Mouse (Mus musculus) spleen, postnatal 10 days (tissue): Measurements from ENCODE around the gene Zfp462.
"Not testable (repeated sequence)": the region's sequence is repeated elsewhere in the genome, so short reads cannot be mapped to it uniquely, and the experiment has no call there.

Source experiments
- DNase-seq, 2 experiments: peaks; one replicate each; pipeline ENCODE4 v3.0.0; 2021 to 2022; ENCODE audit warnings: low spot score in 2 of 2

The Zfp462 gene

DNA sequence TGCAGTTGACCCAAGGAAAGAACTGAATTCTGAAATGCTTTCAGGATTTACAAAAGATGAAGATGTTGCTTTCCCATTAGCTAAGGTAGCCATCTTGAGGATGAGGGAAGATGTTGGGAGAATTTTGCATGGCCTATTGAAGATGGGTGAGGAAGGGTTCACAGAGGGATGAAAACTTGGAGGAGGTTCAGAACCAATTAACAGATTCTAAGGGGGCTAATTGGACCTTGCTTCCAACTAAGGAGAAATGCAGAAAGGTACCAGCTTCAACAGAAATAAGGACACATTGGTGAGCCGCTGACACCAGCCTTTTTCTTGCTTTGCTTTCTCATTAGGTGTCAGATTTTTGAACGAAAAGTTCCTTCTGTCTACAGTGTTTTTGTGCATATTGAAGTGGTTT, 6.0 kb downstream of the Zfp462 start:
- no peak for DNase-seq

DNA sequence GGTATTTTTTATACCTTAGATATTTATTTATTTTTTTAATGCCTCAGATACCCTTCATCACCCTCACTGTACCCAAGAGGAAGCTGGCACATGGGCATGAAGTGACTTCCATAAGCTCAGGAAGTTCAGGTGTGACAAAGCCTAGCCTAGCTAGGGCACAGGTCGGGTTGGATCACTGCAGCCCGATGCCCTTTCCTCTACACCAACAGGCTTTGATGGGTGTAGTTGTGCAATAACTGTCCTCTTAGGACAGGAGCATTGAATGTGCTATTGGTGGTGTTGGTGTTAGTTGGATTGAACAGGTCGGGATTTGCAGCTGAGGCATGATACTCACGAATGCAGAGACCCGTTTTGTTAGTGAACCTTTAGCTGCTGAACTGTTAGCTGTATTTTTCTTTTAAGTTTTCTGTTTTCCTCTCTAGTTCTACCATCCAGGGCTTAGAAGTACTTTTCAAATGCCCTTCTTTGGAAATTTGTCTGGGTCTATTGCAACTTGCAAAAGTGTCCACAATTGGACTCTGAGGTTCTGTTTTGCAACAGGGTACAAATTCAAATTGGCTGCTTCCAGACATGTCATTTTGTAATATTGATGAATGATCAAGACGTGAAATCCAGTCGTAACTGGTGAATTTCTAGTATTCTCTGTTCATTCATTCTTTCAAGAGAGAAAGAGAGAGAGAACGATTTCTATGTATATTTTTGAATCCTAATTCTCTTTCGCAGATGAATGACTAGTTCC, 9.0 kb downstream of the Zfp462 start:
- DNase-seq = no peak

DNA sequence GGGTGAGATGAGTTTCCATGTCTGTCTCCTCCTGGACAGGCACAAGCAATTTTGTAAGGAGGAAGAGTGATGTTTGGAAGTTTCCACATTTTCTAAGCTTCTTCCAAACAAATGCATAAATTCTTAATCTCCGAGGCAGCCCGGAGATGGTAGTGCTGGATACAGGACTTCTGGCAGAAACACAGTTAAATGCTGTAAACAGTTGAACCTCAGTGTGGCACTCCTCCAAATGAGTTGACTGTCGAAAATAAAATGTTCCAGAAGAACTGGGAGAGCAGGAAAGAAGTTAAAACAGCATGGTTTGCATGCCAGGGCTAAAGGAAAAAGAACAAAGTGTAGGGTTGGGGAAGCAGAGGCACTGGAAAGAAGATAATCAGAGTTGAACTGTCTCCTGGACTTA, 9.6 kb downstream of the Zfp462 start:
- no peak for DNase-seq

DNA sequence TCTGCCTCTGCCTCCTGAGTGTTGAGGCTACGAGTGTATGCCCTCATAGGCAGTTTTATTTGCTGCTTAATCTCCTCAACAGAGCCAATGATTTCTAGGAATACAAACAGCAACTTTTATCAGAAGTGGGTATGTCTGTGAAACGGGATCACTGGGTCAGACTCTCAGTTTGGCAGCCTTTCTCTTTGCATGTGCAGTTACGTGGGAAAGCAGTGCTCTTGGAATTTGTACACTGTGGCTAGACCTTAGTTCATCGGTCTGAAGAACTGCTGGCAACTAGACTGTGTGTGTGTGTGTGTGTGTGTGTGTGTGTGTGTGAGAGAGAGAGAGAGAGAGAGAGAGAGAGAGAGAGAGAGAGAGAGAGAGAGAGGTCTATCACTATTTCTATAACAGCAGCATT, 15.9 kb downstream of the Zfp462 start:
- no peak for DNase-seq

DNA sequence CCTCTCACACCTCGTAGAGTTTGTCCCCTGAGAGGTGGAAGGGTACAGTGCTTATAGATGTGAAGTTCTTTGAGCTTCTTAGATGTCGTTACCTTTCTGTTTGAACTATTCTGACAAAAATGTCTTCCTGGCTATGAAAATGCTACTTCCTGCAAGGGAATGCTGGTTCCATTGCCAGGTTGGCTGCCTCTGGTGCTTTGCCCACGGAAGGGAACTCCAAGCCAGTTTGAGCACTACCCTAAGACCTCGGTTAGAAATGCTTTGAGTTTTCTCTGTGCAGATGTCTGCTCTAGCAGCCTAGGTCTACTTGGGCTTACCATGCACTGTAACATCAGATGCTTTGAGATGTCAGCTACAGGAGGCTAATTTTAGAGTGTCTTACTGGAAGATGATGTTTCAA, 17.3 kb downstream of the Zfp462 start:
- no peak for DNase-seq

DNA sequence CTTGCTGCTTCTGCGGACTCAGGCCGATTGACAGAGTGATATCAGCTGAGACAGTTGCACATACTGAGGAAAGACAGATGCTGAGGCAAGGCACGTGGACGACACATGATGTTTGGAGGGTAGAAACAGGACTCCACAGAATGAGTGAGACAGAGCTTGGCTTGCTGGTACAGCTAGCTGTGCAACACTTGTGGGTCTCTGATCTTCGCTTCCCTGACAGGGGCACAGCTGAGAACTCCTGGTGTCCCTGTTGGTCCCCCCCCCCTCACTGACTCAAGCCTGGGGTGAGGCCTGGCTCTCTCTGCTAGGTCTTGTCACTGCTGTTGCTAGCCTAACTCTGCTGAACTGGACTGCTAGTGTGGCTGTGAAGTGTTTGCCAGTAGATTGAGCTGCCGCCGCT, 18.7 kb downstream of the Zfp462 start:
- DNase-seq = no peak

DNA sequence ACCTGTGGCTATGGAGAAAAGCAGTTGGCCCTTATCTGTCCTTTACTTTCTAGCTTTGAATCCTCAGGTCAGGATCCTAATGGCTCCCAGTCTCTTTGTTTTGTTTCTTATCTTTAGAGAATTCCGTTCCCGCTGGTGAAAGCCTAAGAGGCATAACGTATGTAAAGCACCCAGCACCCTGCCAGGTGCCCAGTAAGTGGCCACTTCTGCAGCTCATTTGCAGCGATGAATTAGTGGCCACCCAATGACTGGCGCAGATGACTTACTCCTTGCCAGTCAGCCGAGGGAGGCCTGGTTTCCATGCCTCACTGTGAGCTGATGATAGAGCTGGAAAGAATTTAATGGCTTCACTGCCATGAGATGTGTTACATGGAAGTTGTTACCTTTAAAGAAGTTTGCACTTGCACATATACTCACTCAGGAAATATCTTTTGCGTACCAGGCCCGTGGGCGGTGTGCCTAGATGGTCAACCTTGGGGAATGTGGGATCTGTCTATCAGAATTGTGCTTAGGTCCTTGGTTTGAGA, 20.4 kb downstream of the Zfp462 start:
- DNase-seq = no peak

DNA sequence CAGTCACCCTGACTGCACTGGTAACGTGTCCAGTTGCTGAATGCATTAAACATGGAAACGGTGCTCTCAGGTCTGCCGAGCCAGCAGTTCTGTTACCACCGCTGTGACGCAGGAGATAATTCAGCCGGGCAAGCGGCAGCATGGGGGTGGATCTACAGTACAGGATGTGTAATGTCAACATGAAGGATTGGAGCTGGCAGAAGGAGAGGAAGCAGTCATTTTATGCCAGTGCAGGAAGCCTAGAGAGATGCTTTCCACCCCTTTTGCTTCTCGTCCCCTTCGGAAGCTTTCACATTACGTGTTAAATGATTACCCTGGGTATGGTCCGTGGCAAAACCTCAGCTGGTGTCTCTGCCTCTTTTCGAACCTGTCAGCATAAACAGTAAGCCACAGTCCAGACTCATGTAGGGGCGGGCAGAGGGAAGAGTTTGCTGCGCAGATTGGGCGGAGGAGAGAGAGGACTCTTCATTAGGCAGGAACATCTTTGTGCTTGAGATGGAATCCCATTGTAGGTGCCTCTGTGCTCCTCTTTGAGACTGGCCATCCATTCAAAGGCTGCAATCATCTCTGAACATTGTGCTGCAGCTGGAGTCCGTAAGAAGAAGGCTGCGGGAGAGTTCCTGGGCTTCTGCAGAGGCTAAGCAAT, 21.4 kb downstream of the Zfp462 start:
- DNase-seq = no peak

DNA sequence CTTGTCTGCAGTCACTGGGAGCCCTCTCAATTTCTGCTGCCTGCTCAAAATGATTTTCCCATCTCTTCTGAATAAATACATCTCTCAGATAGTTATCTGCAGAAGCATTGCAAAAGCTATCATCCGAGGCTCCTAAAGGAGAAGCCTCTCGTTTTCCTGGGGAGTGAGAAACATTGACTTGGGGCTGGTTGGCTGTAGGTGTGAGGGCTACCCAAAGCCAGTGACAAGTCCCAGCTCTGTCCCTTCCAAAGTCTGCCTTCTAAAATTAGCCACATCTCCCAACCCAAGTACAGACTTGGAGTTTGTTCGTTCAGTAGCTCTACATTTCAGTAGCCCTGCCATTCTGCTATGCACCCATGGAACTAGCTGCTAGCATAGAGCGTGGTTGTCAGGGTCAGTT, 22.3 kb downstream of the Zfp462 start:
- DNase-seq = no peak

DNA sequence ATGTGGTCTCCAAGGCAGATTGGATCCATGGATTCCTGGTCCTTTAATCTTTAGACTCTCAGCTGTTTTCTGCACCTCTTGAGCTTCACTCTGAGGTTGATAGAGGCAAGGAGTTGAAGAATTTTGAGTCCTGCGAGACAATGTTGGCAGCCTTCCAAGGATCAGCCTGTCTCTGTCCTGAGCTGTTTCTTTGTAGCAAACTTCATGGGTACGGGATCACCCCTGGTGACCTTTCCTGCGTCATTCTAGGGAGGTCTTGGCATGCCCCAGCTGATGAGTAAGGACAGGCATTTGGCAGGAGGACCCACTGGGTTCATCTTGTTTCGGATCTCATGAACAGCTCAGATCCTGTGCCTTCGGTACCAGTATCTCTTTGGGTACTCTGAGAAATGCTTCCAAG, 22.9 kb downstream of the Zfp462 start:
- DNase-seq = no peak

DNA sequence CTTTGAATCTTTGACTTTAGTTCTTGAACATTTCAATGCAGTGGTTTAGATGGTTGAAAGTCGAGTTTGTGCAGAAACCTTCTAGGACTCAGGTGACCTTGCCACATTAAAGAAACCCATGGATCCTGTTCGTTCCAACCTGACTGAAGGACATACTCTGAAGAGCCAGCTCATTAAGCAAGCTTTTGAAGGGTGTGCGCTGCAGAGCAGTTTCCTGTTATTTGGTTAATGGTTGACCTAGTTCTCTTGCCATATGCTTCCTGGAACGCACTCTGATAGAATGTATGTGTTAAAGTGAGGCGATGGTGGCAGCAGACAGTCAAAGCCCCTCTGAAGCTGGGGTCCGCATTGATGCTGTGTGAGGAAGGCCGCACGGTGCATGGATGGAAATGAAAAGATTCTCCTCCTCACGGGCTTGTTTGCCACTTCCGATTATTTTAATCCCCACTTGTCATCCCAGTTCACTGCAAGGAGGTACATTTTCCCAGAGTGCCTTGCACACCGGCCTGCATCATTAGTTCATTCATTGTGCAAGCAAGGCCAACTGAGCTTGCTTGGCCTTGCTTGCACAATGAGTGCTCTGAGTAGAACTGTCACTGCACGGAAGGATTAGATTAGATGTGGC, 24.9 kb downstream of the Zfp462 start:
- DNase-seq = no peak

DNA sequence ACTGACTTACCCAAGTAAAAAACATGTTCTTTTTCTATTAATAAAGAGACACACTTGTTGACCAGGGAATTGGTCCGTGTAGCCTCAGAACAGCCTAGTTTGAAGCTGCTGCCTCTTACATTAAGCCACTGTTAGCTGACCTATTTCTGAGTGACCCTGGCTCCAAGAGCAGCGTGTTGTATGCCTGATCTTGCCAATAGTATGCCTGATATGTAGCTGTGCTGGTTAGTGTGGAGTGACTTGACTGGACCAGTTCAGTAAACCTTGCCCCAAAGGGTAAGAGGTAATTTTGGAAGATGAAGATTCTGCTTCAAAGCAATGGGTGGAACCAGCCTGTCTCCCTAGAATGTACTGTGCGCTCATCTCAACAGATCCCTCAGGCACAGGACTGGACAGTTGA, 26.5 kb downstream of the Zfp462 start:
- no peak for DNase-seq

DNA sequence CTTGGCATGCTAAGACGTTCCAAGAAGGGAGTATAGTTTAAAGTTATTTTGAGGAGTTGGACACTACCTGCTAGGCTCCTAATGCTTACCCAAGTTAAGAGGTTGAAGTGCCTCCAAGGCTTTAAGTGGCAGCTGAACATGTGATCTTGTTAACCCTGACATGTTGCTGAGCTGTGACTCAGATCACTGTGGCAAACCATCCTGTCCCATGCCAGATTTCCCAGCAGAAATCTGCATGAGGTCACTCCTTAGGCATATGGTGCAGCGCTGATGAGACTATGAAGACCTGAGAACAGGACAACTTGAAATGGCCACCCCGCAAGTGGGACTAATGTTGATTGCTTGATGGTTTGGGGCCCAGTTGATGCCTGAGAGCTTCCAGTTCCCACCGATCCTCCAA, 27.2 kb downstream of the Zfp462 start:
- no peak for DNase-seq

DNA sequence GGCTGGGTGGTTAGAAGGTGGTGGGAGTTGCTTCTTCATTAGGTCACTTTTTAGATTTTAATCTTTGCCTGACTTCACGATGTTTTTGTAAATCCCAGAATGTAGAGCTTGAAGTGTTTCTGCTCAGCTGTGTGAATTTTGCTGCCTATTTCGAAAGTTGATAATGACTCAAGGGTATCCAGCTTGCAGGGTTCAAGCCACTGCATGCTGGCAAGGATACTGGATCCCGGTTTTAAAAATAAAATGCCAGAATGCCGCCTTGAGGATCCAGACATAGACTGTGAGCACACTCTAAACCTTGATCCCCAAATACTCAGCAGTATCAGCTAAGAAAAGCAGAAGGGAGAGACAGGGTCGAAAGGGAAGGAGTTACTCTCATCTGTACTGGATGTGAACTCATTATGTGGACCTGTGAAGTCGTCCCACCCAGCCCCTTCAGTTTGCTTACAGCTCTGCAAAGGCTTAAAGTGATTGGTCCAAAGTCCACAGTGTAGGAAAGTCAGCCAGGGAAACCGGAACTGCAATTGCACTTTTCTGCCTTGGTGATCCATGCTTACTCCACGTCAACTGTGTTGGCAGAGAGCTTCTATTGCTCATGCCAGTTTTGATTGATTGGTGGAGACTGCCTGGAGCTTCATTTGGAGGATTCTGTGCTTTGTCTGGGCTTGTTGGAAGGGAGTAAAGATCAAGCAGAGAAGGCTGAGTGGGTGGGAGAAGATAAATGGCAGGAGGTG, 28.1 kb downstream of the Zfp462 start:
- no peak for DNase-seq

DNA sequence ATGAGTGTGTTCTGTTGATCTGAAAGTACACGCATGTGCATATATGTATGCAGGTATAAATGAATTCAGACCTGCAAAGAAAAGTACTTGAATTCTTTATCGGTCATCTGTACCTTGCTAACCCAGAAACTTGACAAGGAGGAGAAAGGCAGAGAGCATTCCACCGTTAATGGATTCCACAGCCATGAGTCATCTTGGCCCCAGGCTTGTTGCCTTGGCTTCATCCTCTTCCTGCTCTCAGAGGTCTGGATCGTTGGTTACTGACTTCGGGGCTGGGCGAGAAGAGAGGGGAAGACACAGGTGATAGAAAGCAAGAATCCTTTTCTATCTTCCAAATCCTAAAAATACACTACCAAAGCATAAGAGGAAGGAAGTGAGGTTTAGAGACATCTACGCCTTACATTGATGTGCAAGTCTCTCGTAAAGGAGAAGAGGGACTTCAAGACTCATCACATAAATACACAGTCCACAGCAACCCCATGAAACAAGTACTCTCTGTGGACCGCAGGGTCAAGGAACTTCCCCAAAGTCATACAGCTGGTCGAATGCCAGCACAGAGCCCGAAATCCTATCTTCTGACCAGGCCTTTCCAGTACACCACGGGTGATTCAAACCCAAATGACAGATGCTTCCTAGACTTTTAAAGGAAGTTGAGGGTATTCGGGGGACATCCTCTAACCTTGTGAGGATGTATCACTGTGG, 35.1 kb downstream of the Zfp462 start:
- DNase-seq = no peak

DNA sequence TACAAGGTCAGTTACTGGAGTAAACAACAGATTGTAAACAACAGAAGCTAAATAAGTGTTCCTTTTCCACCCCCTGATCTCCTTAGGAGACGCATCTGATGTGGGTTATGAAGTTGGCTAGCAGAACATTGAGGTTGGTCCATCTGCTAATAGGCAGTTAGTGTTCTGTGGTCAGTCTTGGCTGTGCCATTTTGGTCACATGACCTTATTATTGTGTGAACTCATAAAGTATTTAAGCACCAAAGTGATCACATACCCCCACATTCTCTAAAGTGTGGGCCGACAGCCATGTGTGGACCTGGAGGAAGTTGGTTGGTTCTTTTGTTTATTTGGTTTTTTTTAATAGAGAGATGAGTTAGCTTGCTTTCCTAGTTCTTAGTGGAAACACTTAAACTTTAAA, 39.7 kb downstream of the Zfp462 start:
- DNase-seq = no peak

DNA sequence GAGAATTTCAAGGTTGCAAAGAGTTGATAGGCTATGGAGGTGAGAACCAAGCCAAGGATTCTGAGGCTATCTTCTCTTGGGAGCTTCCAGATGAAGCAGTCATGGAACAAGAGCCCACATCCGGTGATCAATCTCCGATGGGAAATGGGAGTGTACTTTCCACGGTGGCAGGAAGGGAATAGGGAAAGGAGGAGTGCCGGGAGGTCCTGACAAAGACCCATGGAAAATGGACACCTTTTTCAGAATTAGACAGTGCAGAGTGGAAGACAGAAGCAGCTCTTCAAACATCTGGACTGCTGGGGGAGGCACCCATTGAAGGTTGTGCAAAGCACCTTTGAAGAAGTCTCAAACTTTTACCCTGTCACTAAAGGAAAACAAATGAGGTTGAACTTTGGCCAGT, 41.8 kb downstream of the Zfp462 start:
- DNase-seq = no peak

DNA sequence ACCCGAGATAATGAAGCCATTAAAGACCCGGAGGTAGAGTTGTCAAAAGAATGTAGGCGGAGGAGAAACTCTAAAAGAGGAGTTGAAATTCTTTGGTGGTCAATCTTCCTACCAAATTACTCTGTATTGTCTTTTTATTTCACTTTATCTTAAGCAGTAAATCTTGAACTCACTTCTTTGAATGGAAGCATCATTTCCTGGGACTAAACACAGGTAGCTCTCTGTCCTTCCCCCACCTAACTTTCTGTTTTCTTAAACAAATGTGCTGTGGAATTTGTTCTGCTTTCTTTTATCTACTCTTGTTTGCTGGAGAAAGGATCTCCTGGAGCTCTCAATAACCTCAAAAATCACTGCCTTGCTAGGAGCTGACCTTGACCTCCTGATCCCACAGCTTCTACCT, 42.4 kb downstream of the Zfp462 start:
- DNase-seq = no peak

DNA sequence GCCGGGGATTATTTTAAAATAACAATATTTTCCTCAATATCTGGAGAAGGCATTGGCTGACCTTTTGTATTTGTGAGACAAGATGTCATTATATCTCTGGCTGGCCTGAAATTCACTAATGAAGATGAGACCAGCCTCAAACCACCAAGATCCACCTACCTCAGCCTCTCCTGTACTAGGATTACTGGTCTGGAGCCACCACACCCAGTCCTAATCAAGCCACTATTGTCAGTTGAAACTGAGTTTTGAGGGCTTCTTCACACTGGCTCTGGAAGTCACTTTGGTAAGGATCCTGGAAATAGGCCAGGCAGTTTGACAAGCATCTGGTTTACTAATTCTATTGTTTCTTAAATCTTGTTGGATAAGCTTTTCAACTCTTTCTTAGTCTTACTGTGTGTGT, 43.1 kb downstream of the Zfp462 start:
- no peak for DNase-seq

DNA sequence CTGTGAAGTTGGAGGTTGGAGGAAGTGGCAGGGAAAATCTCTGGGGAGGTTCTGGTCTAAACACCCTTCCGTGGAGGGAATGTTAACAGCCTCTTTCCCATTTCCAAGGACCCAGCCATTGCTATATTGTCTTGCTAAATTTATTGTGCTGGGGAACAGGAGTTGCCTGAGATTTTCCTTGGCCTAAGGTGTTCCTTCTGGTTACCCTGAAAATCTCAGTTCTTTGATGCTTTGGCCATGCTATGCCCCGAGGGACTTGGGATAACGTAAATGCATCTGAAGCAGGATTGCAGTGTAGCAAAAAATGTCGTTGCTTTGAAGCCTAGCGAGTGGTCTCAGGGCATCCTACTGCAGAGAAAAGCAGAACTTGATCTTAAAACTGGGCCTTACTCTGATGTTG, 47.1 kb downstream of the Zfp462 start:
- no peak for DNase-seq

DNA sequence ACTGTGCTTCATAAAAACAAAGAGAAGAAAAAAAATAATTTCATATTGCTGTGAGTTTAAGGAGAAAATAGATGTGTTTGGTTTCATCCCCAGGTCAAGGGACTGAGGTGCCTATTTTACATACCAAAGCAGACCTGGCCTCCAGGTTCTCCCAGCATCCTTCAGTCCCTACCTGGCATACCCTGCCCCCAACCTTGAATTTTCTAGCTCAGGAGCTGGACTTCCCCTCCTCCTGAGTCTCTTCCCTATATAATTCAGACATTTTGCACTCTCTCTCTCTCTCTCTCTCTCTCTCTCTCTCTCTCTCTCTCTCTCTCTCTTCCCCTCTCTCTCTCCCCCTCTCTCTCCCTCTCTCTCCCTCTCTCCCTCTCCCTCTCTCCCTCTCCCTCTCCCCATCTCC, 48.2 kb downstream of the Zfp462 start:
- not testable (repeated sequence) for DNase-seq

DNA sequence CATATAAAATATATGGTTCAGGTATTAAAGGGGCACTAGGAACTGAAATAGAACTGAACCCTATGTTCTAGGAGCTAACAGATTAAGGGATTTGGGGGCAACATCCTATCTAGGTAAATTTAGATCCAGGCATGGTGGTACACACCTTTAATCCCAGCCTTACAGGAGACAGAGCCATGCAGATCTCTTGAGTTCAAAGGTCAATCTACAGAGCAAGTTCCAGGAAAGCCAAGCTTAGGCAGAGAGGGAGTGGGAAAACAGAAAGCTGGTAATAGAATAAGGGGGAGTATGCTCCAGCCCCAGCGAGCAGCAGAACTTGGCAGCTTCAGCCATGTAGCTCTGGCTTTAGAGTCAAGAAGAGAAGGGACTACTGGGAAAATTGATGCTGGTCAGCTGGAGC, 50.4 kb downstream of the Zfp462 start:
- no peak for DNase-seq
